Mouse (Mus musculus) ES-E14 (cell line): ENCODE measurements around the gene Zfp936. TPM values are rescaled to one million over a fixed set of nuclear protein-coding genes. Genes with fewer than 3 reads are reported as not detected.
"Not testable (repeated sequence)": the region's sequence is repeated elsewhere in the genome, so short reads cannot be mapped to it uniquely, and the experiment has no call there.

ENCODE experiments used
- DNase-seq: peaks from one replicate; pipeline ENCODE4 v3.0.0-alpha.2; 2013; ENCODE audit warnings: low read depth, low spot score
- H3K27ac ChIP-seq: 2 replicates; pipeline ENCODE4 v1.5.1; 2012; ENCODE audit warnings: low read depth, mild to moderate bottlenecking, low read length, moderate library complexity, mixed read lengths; ENCODE audit not compliant: poor library complexity, insufficient read depth, severe bottlenecking
- H3K36me3 ChIP-seq: 2 replicates; pipeline ENCODE4 v1.6.1; 2012; ENCODE audit warnings: mild to moderate bottlenecking, low read length, moderate library complexity, mixed read lengths; ENCODE audit not compliant: control insufficient read depth, poor library complexity, insufficient read depth, severe bottlenecking
- H3K4me1 ChIP-seq, 2 experiments: fragments of 150-350 bp in 1 of 2; sonication (generic) in 1 of 2; 2 replicates each; pipeline ENCODE4 v1.6.1; 2012; ENCODE audit warnings: low read length in 2 of 2, mild to moderate bottlenecking in 1 of 2, mixed read lengths in 1 of 2; ENCODE audit not compliant: control insufficient read depth in 2 of 2, insufficient read depth in 2 of 2, poor library complexity in 1 of 2
- H3K4me3 ChIP-seq, 2 experiments: fragments of 150-350 bp in 1 of 2; sonication (generic) in 1 of 2; 2 replicates each; pipeline ENCODE4 v1.5.1; 2012; ENCODE audit warnings: low read length in 2 of 2, low read depth in 1 of 2, mild to moderate bottlenecking in 1 of 2, mixed read lengths in 1 of 2; ENCODE audit not compliant: insufficient read depth in 1 of 2, poor library complexity in 1 of 2, severe bottlenecking in 1 of 2
- H3K9ac ChIP-seq: 2 replicates; pipeline ENCODE4 v1.6.1; 2012; ENCODE audit warnings: low read depth, mild to moderate bottlenecking, low read length, mixed read lengths; ENCODE audit not compliant: poor library complexity, insufficient read depth, severe bottlenecking
- H3K9me3 ChIP-seq: fragments of 150-350 bp; sonication (generic); 2 replicates; pipeline ENCODE4 v1.6.1; 2012; ENCODE audit warnings: low read depth, mild to moderate bottlenecking, low read length; ENCODE audit not compliant: control insufficient read depth, insufficient read depth
- CHD2 ChIP-seq: IDR thresholded peaks from 2 replicates; pipeline ENCODE4 v1.6.1; 2014; ENCODE audit warnings: mild to moderate bottlenecking, low read depth, low read length, inconsistent platforms
- HCFC1 ChIP-seq: IDR thresholded peaks from 2 replicates; pipeline ENCODE4 v1.6.1; 2012; ENCODE audit warnings: low read length, inconsistent platforms, borderline replicate concordance; ENCODE audit not compliant: insufficient read depth
- MAFK ChIP-seq: IDR thresholded peaks from 2 replicates; pipeline ENCODE4 v1.6.1; 2014; ENCODE audit warnings: mild to moderate bottlenecking, low read depth, low read length, inconsistent platforms; ENCODE audit not compliant: insufficient read depth
- ZC3H11A ChIP-seq: IDR thresholded peaks from 2 replicates; pipeline ENCODE4 v1.6.1; 2012; ENCODE audit warnings: low read depth, mild to moderate bottlenecking, inconsistent platforms, low read length, borderline replicate concordance
- ZNF384 ChIP-seq: IDR thresholded peaks from 2 replicates; pipeline ENCODE4 v1.6.1; 2012; ENCODE audit warnings: low read depth, low read length, inconsistent platforms
- in situ Hi-C, 2 experiments: fragments of 600-800 bp; cut with MboI; formaldehyde crosslinking; loops; one replicate each; pipeline ENCODE4 v1.15.1; 2025; ENCODE audit warnings: low sequenced_read_pairs in 2 of 2, inconsistent platforms in 1 of 2; ENCODE audit not compliant: unreplicated experiment in 2 of 2
- total RNA-seq: library from RNA; depleted of rRNA; stranded (reverse); fragments of 300-350 nt; gene quantifications from 2 replicates; pipeline ENCODE4 v1.2.3, GENCODE M21; 2012; rRNA removed

The Zfp936 gene
- total RNA-seq, 1 experiment: 80.2 TPM

DNA sequence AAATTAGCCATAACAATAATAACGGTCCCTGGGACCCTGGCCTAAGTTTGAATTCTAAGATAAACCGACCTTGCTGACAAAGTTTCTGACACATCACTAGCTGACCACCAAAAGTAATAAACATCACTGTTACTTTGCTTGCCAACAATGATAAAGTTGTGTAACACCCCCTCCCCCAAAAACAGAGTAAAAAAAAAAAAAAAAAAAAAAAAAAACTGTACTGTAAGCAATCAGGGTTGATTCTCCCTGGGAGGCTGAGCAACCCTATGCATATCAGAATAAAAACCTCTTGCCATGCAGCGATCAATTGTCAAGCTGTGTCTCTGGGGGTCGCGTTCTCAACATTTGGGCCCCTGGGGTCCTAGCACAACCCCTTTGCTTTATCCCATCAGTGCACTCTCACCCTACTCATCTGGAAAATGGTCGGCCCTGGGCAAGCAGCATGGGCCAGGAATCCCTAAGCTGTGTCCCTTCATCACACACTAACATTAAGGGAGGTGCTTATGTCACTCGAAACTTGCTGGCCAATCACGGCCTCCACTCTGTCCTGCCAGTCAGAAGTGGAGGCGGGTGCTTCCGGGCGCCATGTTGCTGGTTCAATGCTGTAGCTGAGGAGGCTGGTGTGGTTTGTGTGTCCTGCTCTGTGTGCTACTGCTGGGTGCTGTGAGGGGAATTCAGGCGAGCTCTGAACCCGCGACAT, 63.1 kb downstream of the Zfp936 start:
- Histone ChIP-seq H3K9ac (peak overlapping the region; percentile 77), H3K4me3 (peak overlapping the region; percentile 74 to 95), H3K4me1 (no peaks in the 10 kb centered on the region), H3K27ac (0 out of 2 replicates have a peak overlapping the region, but pooled peaks have one; percentile 45), H3K36me3 (peaks cover 6% of the 10 kb centered on the region), H3K9me3 (peaks cover 8% of the 10 kb centered on the region)
- TF ChIP-seq MAFK (no peak), ZC3H11A (no peak), HCFC1 (0 out of 2 replicates have a peak, but pooled peaks have one; percentile 21), ZNF384 (peak; percentile 94), CHD2 (0 out of 2 replicates have a peak, but pooled peaks have one; percentile 17)
- in situ Hi-C loops: no loop called here
- peak; percentile 91 for DNase-seq

DNA sequence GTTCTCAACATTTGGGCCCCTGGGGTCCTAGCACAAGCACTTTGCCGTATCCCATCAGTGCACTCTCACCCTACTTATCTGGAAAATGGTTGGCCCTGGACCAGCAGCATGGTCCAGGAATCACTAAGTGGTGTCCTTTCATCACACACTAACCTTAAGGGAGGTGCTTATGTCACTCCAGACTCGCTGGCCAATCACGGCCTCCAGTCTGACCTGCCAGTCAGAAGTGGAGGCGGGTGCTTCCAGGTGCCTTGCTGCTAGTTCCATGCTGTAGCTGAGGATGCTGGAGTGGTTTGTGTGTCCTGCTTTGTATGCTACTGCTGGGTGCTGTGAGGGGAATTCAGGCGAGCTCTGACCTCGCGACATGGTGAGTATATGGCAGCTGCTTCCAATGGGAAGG, 99.8 kb downstream of the Zfp936 start:
- H3K4me1 ChIP-seq, H3K27ac ChIP-seq, H3K36me3 ChIP-seq, H3K9ac ChIP-seq, H3K9me3 ChIP-seq, in situ Hi-C loops: not testable (repeated sequence)
- 0 out of 2 replicates have a peak, but pooled peaks have one; percentile 9 for TF ChIP-seq CHD2
- peak overlapping the region; percentile 53 to 84 for H3K4me3 ChIP-seq
- peak; percentile 55 for DNase-seq

Other genes with a start within 250 kb of the Zfp936 start
- 38.7 and 45.9 TPM in 2 replicates for gene Gm2381, start 247.0 kb upstream of the Zfp936 start, total RNA-seq
- gene Vmn2r63, start 180.4 kb upstream of the Zfp936 start, total RNA-seq: not detected in 2 replicates
- gene Gm9268, start 95.5 kb upstream of the Zfp936 start, total RNA-seq: not detected in 2 replicates
- gene Zfp715, start 199.1 kb downstream of the Zfp936 start, total RNA-seq: 12.9 and 13.6 TPM in 2 replicates
- 0.49 and 1.1 TPM in 2 replicates for gene Siglecf, start 237.1 kb downstream of the Zfp936 start, total RNA-seq